Mouse (Mus musculus): ENCODE measurements around the gene Dnah17. TPM values are rescaled to one million over a fixed set of nuclear protein-coding genes. Genes with fewer than 3 reads are reported as not detected.

The Dnah17 gene
- total RNA-seq, 2 experiments from 2014 or later, result 0.06 to 0.10 TPM

- intact Hi-C loops (cut with DNase I), result loop anchor here (5.0 kb wide), 2 partner anchors 46 to 166 kb away; no protein-coding TSS in a partner anchor
- DNase-seq (ENCODE audit: low spot score), result no peak
Observed at GRCm38 (mm10) chr11:118101133-118101532, 29.3 kb downstream of the Dnah17 start.

DNA sequence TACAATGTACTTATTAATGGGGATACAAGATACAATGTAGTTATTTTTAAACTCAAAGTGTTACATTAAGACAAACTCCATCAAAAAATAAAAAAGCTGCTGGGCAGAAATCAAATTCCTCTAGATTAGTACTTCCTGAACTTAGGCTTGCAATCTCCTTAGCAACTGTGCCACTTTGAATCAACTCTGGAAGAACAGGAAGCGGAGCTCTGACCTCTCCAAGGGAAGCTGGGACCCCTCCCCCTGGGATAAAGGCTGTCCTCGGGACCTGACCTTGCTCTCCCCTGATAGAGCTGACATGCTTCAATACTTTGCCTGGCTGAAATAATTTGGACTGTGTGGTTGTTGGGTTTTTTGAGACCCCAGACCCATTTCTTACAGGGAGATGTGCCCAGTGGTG lies 33.7 kb downstream of the Dnah17 start:
- DNase-seq (ENCODE audit: low spot score), result no peak
- intact Hi-C loops (cut with DNase I), result no loop called here

DNA sequence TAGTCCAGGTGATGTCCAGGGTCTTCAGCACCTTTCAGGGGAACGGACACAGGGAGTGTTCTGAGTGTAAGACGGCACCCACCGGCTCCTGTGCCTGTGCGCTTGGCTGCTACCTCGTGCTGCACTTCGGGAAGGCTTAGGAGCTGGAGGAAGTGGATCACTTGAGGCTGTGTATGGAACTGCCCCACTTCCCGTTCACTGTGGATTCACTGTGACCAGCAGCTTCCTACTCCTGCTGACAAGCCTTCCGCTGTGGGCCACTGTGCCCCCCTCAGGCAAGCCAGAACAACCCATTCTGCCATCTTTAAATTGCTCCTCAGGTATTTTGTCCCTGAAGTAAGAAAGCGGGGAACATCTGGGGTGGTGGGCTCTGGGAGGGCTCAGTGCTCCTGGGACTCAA lies 35.4 kb downstream of the Dnah17 start:
- intact Hi-C loops (cut with DNase I), result no loop called here

DNA sequence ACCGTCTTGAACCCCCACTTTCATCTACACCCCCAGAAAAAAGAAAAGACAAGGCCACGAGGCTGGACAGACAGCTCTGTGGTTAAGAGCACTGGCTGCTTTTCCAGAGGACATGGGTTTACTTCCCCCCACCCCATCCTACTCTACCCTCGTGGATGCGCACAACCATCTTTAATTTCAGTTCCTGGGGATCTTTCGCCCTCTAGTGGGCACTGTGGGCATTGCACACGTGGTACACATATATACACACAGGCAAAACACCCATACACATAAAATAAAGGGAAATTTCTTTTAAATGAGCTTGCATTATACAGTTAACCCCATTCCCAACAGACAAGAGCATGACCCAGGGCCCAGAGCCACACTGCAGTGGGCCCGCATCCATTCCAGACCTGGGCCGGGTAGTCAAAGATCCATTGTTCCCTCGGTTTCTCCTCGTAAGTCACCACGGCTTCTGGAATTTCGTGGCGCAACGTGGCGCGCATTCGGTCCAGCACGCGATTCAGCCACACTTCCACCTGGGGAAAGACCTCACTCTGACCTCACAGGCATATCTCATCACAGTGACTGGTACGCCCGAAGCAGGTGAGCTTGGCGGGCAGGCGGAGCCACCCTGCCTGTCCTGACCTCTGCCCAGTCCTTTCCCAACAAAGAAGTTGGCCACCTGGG lies 39.3 kb downstream of the Dnah17 start:
- intact Hi-C loops (cut with DNase I), result no loop called here
- no peak for DNase-seq (ENCODE audit: low spot score)

More for the DNA sequence above, 35.4 kb downstream of the Dnah17 start:
- DNase-seq (ENCODE audit: low spot score), result no peak

- DNase-seq (ENCODE audit: low spot score), result no peak
- intact Hi-C loops (cut with DNase I), result no loop called here
Observed at GRCm38 (mm10) chr11:118088896-118089295, 41.5 kb downstream of the Dnah17 start.

GRCm38 (mm10) chr11:118085961-118086360 lies 44.5 kb downstream of the Dnah17 start:
- intact Hi-C loops (cut with DNase I), result loop anchor here (2.0 kb wide), 1 partner anchor 17 kb away; no protein-coding TSS in a partner anchor
- DNase-seq (ENCODE audit: low spot score), result no peak

DNA sequence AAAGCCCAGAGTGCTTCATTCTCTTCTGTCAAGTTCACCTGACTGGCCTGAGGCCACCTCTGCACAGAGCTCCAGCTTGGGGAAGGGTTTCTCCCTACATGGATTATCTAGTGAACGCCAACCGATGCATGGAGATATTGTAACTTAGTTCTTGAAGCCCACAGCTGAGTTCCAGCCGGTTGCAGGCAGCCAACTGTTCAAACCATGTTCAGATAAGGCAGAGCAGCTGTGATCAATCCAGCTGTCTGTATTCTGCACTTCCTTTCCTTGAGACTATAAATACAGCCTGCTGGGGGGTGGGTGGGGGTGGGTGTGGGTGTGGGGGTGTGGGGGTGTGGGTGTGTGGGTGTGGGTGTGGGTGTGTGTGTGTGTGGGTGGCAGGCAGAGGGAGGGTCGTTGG lies 45.3 kb downstream of the Dnah17 start:
- intact Hi-C loops (cut with DNase I), result loop anchor here (2.0 kb wide), 1 partner anchor 18 kb away; no protein-coding TSS in a partner anchor
- DNase-seq (ENCODE audit: low spot score), result no peak

GRCm38 (mm10) chr11:118084266-118084665 lies 46.2 kb downstream of the Dnah17 start:
- intact Hi-C loops (cut with DNase I), result loop anchor here (2.0 kb wide), 1 partner anchor 19 kb away; no protein-coding TSS in a partner anchor
- no peak for DNase-seq (ENCODE audit: low spot score)

DNA sequence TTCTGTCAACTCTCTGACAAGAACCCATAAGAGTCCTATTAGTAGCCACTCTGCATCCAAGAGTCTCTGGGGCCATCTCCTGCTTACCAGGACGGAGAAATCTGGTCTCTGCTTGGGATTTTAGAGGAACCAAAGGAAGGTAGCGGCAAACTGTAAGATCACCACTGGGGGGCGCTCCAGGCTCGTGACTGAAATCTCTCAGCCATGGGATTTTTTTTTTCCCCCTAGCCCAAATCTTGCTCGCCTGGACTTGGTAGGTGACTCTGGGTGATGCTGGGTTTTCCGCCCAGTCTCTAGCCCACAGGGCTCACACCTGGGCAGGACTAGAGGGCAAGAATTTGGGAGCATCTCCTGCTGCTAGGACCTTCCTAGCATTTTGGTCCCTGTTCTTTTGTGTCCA lies 46.6 kb downstream of the Dnah17 start:
- DNase-seq (ENCODE audit: low spot score), result no peak
- intact Hi-C loops (cut with DNase I), result loop anchor here (2.0 kb wide), 3 partner anchors 19 to 295 kb away; no protein-coding TSS in a partner anchor

GRCm38 (mm10) chr11:118082294-118082693 lies 48.1 kb downstream of the Dnah17 start:
- intact Hi-C loops (cut with DNase I), result loop anchor here (2.0 kb wide), 2 partner anchors 185 to 297 kb away; no protein-coding TSS in a partner anchor
- no peak for DNase-seq (ENCODE audit: low spot score)

DNA sequence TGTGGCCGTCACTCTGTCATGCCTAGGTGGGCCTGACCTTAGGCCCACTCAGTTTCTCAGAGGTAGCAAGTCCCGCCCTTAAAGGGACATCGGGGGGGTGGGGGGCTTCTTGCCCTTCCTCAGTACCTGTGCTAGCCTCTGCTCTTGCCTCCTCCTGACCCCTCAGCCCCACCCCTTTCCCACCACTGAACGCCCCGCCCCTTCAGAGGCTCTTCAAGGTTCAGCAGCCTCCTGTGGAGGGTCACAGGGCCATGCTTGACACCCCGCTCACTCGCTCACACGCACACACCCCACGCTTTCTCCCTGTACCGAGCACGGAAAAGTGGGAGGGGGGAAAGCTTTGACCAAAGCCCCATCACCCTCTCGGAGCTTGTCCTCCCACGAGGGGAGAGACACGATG lies 50.7 kb downstream of the Dnah17 start:
- DNase-seq (ENCODE audit: low spot score), result no peak
- intact Hi-C loops (cut with DNase I), result no loop called here

DNA sequence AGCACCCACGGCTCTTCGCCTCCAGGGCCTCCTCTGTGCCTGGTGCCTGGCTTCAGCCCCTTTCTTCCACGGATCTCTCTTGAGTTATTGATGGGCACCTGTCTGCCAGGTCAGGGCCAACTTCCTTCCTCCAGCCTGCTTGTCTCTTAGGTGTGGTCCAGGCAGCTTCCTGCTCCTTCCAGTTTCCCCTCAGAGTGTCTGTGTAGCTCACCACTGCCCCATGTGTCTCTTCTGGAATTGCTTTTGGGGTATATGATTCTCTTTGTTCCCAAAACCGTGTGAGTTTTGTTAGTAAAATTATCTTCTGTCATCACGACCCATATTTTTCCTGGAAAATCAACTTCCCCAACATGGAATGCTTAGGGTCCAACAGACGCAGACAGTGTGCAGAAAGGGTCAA lies 53.5 kb downstream of the Dnah17 start:
- no peak for DNase-seq (ENCODE audit: low spot score)
- intact Hi-C loops (cut with DNase I), result no loop called here

DNA sequence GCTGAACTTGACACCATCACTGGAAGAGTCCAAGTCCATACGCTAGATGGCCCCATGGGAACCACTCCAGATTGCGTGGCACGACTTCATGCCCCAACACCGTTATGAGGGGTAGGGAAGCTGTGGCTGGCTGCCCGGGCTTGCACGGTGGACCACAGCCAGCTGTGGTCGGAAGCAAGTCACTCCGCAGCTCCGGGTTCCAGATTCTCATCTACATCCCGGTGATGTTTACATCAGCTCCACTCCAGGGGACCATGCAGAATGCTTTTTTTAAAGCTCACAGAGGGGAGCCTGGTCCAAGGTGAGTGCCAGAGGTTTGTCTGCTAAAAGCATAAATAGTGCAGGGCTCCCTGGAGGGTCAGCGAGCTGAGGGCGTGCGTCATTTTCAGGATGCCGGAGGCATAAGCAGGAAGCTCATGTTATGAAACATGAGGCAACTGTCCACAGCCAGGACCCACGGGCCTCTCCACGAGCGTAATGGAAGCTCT lies 55.4 kb downstream of the Dnah17 start:
- intact Hi-C loops (cut with DNase I), result no loop called here
- DNase-seq (ENCODE audit: low spot score), result no peak

- intact Hi-C loops (cut with DNase I), result no loop called here
- no peak for DNase-seq (ENCODE audit: low spot score)
Observed at GRCm38 (mm10) chr11:118071227-118071912, 59.1 kb downstream of the Dnah17 start.

- no peak for DNase-seq (ENCODE audit: low spot score)
- intact Hi-C loops (cut with DNase I), result no loop called here
Observed at GRCm38 (mm10) chr11:118068812-118069332, 61.6 kb downstream of the Dnah17 start.

- intact Hi-C loops (cut with DNase I), result no loop called here
- DNase-seq (ENCODE audit: low spot score), result no peak
Observed at GRCm38 (mm10) chr11:118067588-118067987, 62.8 kb downstream of the Dnah17 start.

DNA sequence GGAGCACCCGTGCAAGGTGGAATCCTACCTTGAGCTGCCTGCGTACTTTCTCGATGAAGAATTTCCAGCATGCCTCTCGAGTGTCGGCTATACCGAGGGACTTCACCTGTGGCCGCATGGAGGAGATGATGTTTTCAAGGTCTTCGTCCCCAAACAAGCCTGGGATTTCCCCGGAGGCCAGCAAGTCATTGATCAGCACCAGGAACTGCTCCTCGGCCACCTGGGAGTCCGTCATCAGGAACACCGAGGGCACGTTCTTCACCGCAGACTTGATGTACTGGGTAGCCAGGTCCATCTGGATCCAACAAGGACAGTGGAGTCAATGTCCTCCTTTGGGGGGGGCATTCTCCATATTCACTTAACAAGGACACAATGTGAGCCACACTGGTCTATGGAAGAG lies 70.4 kb downstream of the Dnah17 start:
- no peak for DNase-seq (ENCODE audit: low spot score)

GRCm38 (mm10) chr11:118058872-118059271 lies 71.6 kb downstream of the Dnah17 start:
- DNase-seq (ENCODE audit: low spot score), result no peak
- intact Hi-C loops (cut with DNase I), result no loop called here

More for the DNA sequence above, 70.4 kb downstream of the Dnah17 start:
- intact Hi-C loops (cut with DNase I), result no loop called here

- DNase-seq (ENCODE audit: low spot score), result no peak
- intact Hi-C loops (cut with DNase I), result no loop called here
Observed at GRCm38 (mm10) chr11:118058367-118058766, 72.1 kb downstream of the Dnah17 start.

DNA sequence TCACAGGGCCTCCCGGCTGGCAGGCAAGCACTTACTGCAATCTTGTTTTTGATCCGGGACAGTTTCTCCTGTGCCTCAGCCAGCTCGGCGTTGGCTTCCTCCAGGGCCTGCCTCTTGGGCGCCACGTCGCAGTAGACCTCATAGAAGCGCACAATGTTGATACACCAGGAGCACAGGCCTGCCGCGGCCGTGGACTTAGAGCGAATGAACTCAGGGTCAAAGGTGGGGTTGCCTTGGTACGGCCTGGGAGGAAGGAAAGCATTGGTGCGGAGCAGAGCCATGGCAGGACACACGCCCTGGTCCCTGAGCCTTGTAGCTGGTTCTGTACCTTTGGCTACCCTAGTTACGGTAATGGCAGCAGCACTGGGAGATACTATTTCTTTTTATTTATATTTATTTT lies 80.3 kb downstream of the Dnah17 start:
- DNase-seq (ENCODE audit: low spot score), result no peak
- intact Hi-C loops (cut with DNase I), result no loop called here

DNA sequence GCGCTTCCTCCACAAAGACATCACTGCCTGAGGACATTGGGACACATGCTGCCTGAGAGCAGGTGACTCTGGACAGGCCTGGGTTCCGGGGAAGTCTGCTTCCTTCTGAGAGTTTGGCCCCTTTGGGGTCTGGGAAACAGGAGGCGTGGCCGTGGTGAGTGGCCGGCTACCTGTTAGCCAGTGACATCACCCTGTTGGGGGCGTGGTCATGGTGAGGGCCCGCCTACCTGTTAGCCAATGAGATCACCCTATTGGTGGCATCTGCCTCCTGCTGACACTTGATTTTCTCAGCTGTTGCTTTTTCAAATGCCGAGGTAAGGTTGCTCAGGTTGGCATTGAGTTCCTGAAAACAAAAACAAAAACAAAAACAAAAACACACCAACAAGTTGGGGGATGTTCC lies 80.8 kb downstream of the Dnah17 start:
- DNase-seq (ENCODE audit: low spot score), result no peak
- intact Hi-C loops (cut with DNase I), result no loop called here
